Mouse (Mus musculus) E14TG2a.4 (cell line): ENCODE measurements around the gene Gm21764.
"Not testable (repeated sequence)": the region's sequence is repeated elsewhere in the genome, so short reads cannot be mapped to it uniquely, and the experiment has no call there.

ENCODE experiments used
- H3K27me3 ChIP-seq: 2 replicates; pipeline ENCODE4 v1.6.1; 2014; ENCODE audit warnings: low read length, control low read depth; ENCODE audit not compliant: insufficient read depth
- H3K36me3 ChIP-seq: 2 replicates; pipeline ENCODE4 v1.6.1; 2014; ENCODE audit warnings: low read length, control low read depth; ENCODE audit not compliant: insufficient read depth
- H3K4me1 ChIP-seq: replicated peaks from 2 replicates; pipeline ENCODE4 v1.6.1; 2014; ENCODE audit warnings: low read depth, low read length, control low read depth
- H3K4me3 ChIP-seq: replicated peaks from 2 replicates; pipeline ENCODE4 v1.5.1; 2014; ENCODE audit warnings: mild to moderate bottlenecking, low read length
- H3K9me3 ChIP-seq: 2 replicates; pipeline ENCODE4 v1.6.1; 2014; ENCODE audit warnings: low read length, control low read depth

Gm21764 gene

GRCm38 (mm10) chrY:18061712-18062111 lies at the start of gene Gm21764:
Gene Gm21764, minus strand, starts transcription at chrY:18061812.
- H3K9me3 ChIP-seq, H3K27me3 ChIP-seq, H3K4me3 ChIP-seq, H3K36me3 ChIP-seq, H3K4me1 ChIP-seq: not testable (repeated sequence)

GRCm38 (mm10) chrY:18088816-18089215 lies 27.2 kb upstream of the Gm21764 start, which contains the start of gene Ssty1:
Gene Ssty1, plus strand, starts transcription at chrY:18089116.
- not testable (repeated sequence) for H3K27me3 ChIP-seq, H3K4me1 ChIP-seq

More at GRCm38 (mm10) chrY:18088816-18089215, 27.2 kb upstream of the Gm21764 start, which contains the start of gene Ssty1:
- not testable (repeated sequence) for H3K4me3 ChIP-seq, H3K9me3 ChIP-seq, H3K36me3 ChIP-seq
